Mouse (Mus musculus) midbrain, embryonic 16.5 days (tissue): Measurements from ENCODE around the gene Zfp281. TPM values are rescaled to one million over a fixed set of nuclear protein-coding genes. Genes with fewer than 3 reads are reported as not detected.
A peak's percentile ranks its signal among the peaks of the same experiment; 100 is the strongest.

Source experiments
- ATAC-seq: fragments of 200-750 bp; cut with Nextera tagmentation; 2 replicates; pipeline ENCODE4 v1.8.0; 2017; ENCODE audit warnings: moderate TSS enrichment
- H3K27ac ChIP-seq: fragments of 300-500 bp; sonication (generic); 2 replicates; pipeline ENCODE4 v1.5.1; 2014; ENCODE audit warnings: mild to moderate bottlenecking, low read length, mixed read lengths
- H3K27me3 ChIP-seq: fragments of 300-500 bp; sonication (generic); 2 replicates; pipeline ENCODE4 v1.6.1; 2014; ENCODE audit warnings: low read depth, low read length, mixed read lengths; ENCODE audit not compliant: control insufficient read depth, insufficient read depth
- H3K36me3 ChIP-seq: fragments of 300-500 bp; sonication (generic); 2 replicates; pipeline ENCODE4 v1.6.1; 2014; ENCODE audit warnings: mild to moderate bottlenecking, low read length, moderate library complexity, mixed read lengths; ENCODE audit not compliant: control insufficient read depth, insufficient read depth
- H3K4me1 ChIP-seq: fragments of 300-500 bp; sonication (generic); 2 replicates; pipeline ENCODE4 v1.6.1; 2014; ENCODE audit warnings: mild to moderate bottlenecking, low read length, mixed read lengths; ENCODE audit not compliant: control insufficient read depth, insufficient read depth
- H3K4me2 ChIP-seq: fragments of 300-500 bp; sonication (generic); 2 replicates; pipeline ENCODE4 v1.6.1; 2014; ENCODE audit warnings: mild to moderate bottlenecking, low read length, mixed read lengths
- H3K4me3 ChIP-seq: fragments of 300-500 bp; sonication (generic); 2 replicates; pipeline ENCODE4 v1.5.1; 2014; ENCODE audit warnings: low read depth, mild to moderate bottlenecking, low read length, moderate library complexity, mixed read lengths
- H3K9ac ChIP-seq: fragments of 300-500 bp; sonication (generic); 2 replicates; pipeline ENCODE4 v1.6.1; 2014; ENCODE audit warnings: low read depth, low read length, mixed read lengths
- H3K9me3 ChIP-seq: fragments of 300-500 bp; sonication (generic); replicated peaks from 2 replicates; pipeline ENCODE4 v1.6.1; 2014; ENCODE audit warnings: mild to moderate bottlenecking, low read length, mixed read lengths; ENCODE audit not compliant: control insufficient read depth, poor library complexity, severe bottlenecking
- WGBS: fragments of 180-500 bp; shearing (Covaris S2); extraction: QIAGEN DNeasy Blood & Tissue Kit; methylation state at CpG from one replicate; pipeline ENCODE4 v1.1.7; 2014; 5-methylcytosine and 5-hydroxymethylcytosine counted together
- polyA plus RNA-seq: library from polyadenylated mRNA; unstranded; fragments of >200 nt; fragmentation: Nextera tagmentation; extraction: Ambion mirVana; gene quantifications from 2 replicates; pipeline ENCODE4 v1.2.1, GENCODE M21; 2015

Gene Zfp281
- polyA plus RNA-seq, 1 experiment from 2014 or later, result 20.8 TPM

- Histone ChIP-seq H3K4me1 (peaks cover 36% of the 10 kb centered on the region), H3K9me3 (no peaks in the 10 kb centered on the region), H3K4me2 (peak overlapping the region; percentile 91), H3K27ac (no peak overlapping the region), H3K4me3 (peak overlapping the region; percentile 93), H3K9ac (0 out of 2 replicates have a peak overlapping the region, but pooled peaks have one; percentile 95), H3K27me3 (no peaks in the 10 kb centered on the region), H3K36me3 (peaks cover 18% of the 10 kb centered on the region)
- no peak for ATAC-seq
- 90% methylated on average over 7 of the region's 7 CpGs for WGBS
Observed at GRCm38 (mm10) chr1:136626141-136626540, 1.4 kb downstream of the Zfp281 start.

- H3K4me3 ChIP-seq, result no peak overlapping the region
- peaks cover 36% of the 10 kb centered on the region for H3K4me1 ChIP-seq
- WGBS, result 90% methylated on average over 5 of the region's 5 CpGs
- peak overlapping the region; percentile 15 for H3K4me2 ChIP-seq
- no peak overlapping the region for H3K9ac ChIP-seq
- H3K27me3 ChIP-seq, result no peaks in the 10 kb centered on the region
- H3K9me3 ChIP-seq, result no peaks in the 10 kb centered on the region
- peaks cover 18% of the 10 kb centered on the region for H3K36me3 ChIP-seq
- ATAC-seq, result no peak
- H3K27ac ChIP-seq, result no peak overlapping the region
Observed at GRCm38 (mm10) chr1:136626756-136627155, 2.1 kb downstream of the Zfp281 start.

- Histone ChIP-seq H3K9ac (no peak overlapping the region), H3K36me3 (peaks cover 18% of the 10 kb centered on the region), H3K4me3 (no peak overlapping the region; the same call in 1 of the 2 replicates), H3K27me3 (no peaks in the 10 kb centered on the region), H3K9me3 (no peaks in the 10 kb centered on the region), H3K27ac (no peak overlapping the region), H3K4me2 (peak overlapping the region; percentile 36), H3K4me1 (peaks cover 36% of the 10 kb centered on the region)
- WGBS, result 89% methylated on average over 5 of the region's 5 CpGs
- no peak for ATAC-seq
Observed at GRCm38 (mm10) chr1:136627591-136627990, 2.9 kb downstream of the Zfp281 start.

- no peak overlapping the region for H3K4me2 ChIP-seq
- ATAC-seq, result no peak
- H3K36me3 ChIP-seq, result no peaks in the 10 kb centered on the region; the same call in 1 of the 2 replicates
- H3K4me1 ChIP-seq, result peaks cover 11% of the 10 kb centered on the region
- WGBS, result 94% methylated on average over 3 of the region's 3 CpGs
- no peak overlapping the region for H3K27ac ChIP-seq
- no peaks in the 10 kb centered on the region for H3K9me3 ChIP-seq
- no peak overlapping the region for H3K4me3 ChIP-seq
- no peak overlapping the region for H3K9ac ChIP-seq
- no peaks in the 10 kb centered on the region for H3K27me3 ChIP-seq
Observed at GRCm38 (mm10) chr1:136632891-136633290, 8.2 kb downstream of the Zfp281 start.

GRCm38 (mm10) chr1:136635644-136636043, 10.9 kb downstream of the Zfp281 start:
- Histone ChIP-seq H3K4me2 (no peak overlapping the region), H3K27me3 (no peaks in the 10 kb centered on the region), H3K4me1 (no peaks in the 10 kb centered on the region), H3K36me3 (no peaks in the 10 kb centered on the region; the same call in 1 of the 2 replicates), H3K9ac (no peak overlapping the region), H3K9me3 (no peaks in the 10 kb centered on the region), H3K4me3 (no peak overlapping the region), H3K27ac (no peak overlapping the region)
- WGBS, result 74% methylated on average over 6 of the region's 6 CpGs
- ATAC-seq, result no peak

GRCm38 (mm10) chr1:136636946-136637345, 12.2 kb downstream of the Zfp281 start:
- 93% methylated on average over 6 of the region's 6 CpGs for WGBS
- Histone ChIP-seq H3K36me3 (no peaks in the 10 kb centered on the region), H3K27me3 (no peaks in the 10 kb centered on the region), H3K4me1 (no peaks in the 10 kb centered on the region), H3K9ac (no peak overlapping the region), H3K27ac (no peak overlapping the region), H3K9me3 (no peaks in the 10 kb centered on the region), H3K4me3 (no peak overlapping the region), H3K4me2 (no peak overlapping the region)
- ATAC-seq, result no peak

- Histone ChIP-seq H3K4me2 (no peak overlapping the region), H3K4me1 (no peaks in the 10 kb centered on the region), H3K4me3 (no peak overlapping the region), H3K36me3 (no peaks in the 10 kb centered on the region), H3K27ac (no peak overlapping the region), H3K9me3 (no peaks in the 10 kb centered on the region), H3K9ac (no peak overlapping the region), H3K27me3 (no peaks in the 10 kb centered on the region)
- no peak for ATAC-seq
- 97% methylated on average over 4 of the region's 4 CpGs for WGBS
Observed at GRCm38 (mm10) chr1:136637696-136638095, 13.0 kb downstream of the Zfp281 start.

- WGBS, result 94% methylated on average over 7 of the region's 7 CpGs
- no peaks in the 10 kb centered on the region for H3K4me1 ChIP-seq
- no peak overlapping the region for H3K4me2 ChIP-seq
- ATAC-seq, result no peak
- H3K9ac ChIP-seq, result no peak overlapping the region
- no peaks in the 10 kb centered on the region for H3K9me3 ChIP-seq
- H3K4me3 ChIP-seq, result no peak overlapping the region
- H3K27me3 ChIP-seq, result no peaks in the 10 kb centered on the region
- no peaks in the 10 kb centered on the region for H3K36me3 ChIP-seq
- no peak overlapping the region for H3K27ac ChIP-seq
Observed at GRCm38 (mm10) chr1:136638211-136638610, 13.5 kb downstream of the Zfp281 start.

- H3K4me3 ChIP-seq, result no peak overlapping the region
- WGBS, result 87% methylated on average over 5 of the region's 5 CpGs
- no peaks in the 10 kb centered on the region for H3K36me3 ChIP-seq
- no peaks in the 10 kb centered on the region for H3K4me1 ChIP-seq
- H3K4me2 ChIP-seq, result no peak overlapping the region
- H3K9me3 ChIP-seq, result no peaks in the 10 kb centered on the region
- ATAC-seq, result no peak
- H3K27ac ChIP-seq, result no peak overlapping the region
- no peak overlapping the region for H3K9ac ChIP-seq
- no peaks in the 10 kb centered on the region for H3K27me3 ChIP-seq
Observed at GRCm38 (mm10) chr1:136638699-136639098, 14.0 kb downstream of the Zfp281 start.
